Mouse (Mus musculus): ENCODE data around the gene Pax6.

Gene Pax6

GRCm38 (mm10) chr2:105668271-105669270 lies at the start of gene Pax6:
Gene Pax6 (plus strand): TSS chr2:105668900.
- DNase-seq (ENCODE audit: low read depth in 1 of 2, low spot score in 2 of 2), result no peak

GRCm38 (mm10) chr2:105648933-105649332 lies 19.8 kb upstream of the Pax6 start:
- no peak for DNase-seq (ENCODE audit: low read depth in 1 of 2, low spot score in 2 of 2)

GRCm38 (mm10) chr2:105656456-105656855 lies 12.2 kb upstream of the Pax6 start:
- no peak for DNase-seq (ENCODE audit: low read depth in 1 of 2, low spot score in 2 of 2)

- no peak for DNase-seq (ENCODE audit: low read depth in 1 of 2, low spot score in 2 of 2)
These were observed 9.3 kb upstream of the Pax6 start for GRCm38 (mm10) chr2:105659350-105659749.

GRCm38 (mm10) chr2:105659926-105660873 lies 8.5 kb upstream of the Pax6 start:
- no peak for DNase-seq (ENCODE audit: low read depth in 1 of 2, low spot score in 2 of 2)

- no peak for DNase-seq (ENCODE audit: low read depth in 1 of 2, low spot score in 2 of 2)
These were observed 7.7 kb upstream of the Pax6 start for GRCm38 (mm10) chr2:105660874-105661622.

GRCm38 (mm10) chr2:105661623-105662066 lies 7.1 kb upstream of the Pax6 start:
- DNase-seq (ENCODE audit: low read depth in 1 of 2, low spot score in 2 of 2), result no peak

- DNase-seq (ENCODE audit: low read depth in 1 of 2, low spot score in 2 of 2), result no peak
These were observed 6.6 kb upstream of the Pax6 start for GRCm38 (mm10) chr2:105662121-105662520.

- DNase-seq (ENCODE audit: low read depth in 1 of 2, low spot score in 2 of 2), result no peak
These were observed 6.1 kb upstream of the Pax6 start for GRCm38 (mm10) chr2:105662606-105663005.

GRCm38 (mm10) chr2:105663101-105663511 lies 5.6 kb upstream of the Pax6 start:
- DNase-seq (ENCODE audit: low read depth in 1 of 2, low spot score in 2 of 2), result no peak

GRCm38 (mm10) chr2:105664996-105665395 lies 3.7 kb upstream of the Pax6 start:
- no peak for DNase-seq (ENCODE audit: low read depth in 1 of 2, low spot score in 2 of 2)

- no peak for DNase-seq (ENCODE audit: low read depth in 1 of 2, low spot score in 2 of 2)
These were observed 3.0 kb upstream of the Pax6 start for GRCm38 (mm10) chr2:105665491-105666250.

- no peak for DNase-seq (ENCODE audit: low read depth in 1 of 2, low spot score in 2 of 2)
These were observed 2.4 kb upstream of the Pax6 start for GRCm38 (mm10) chr2:105666331-105666730.

GRCm38 (mm10) chr2:105666763-105667625 lies 1.7 kb upstream of the Pax6 start:
- no peak for DNase-seq (ENCODE audit: low read depth in 1 of 2, low spot score in 2 of 2)

- DNase-seq (ENCODE audit: low read depth in 1 of 2, low spot score in 2 of 2), result no peak
These were observed 1.1 kb upstream of the Pax6 start for GRCm38 (mm10) chr2:105667626-105667950.

GRCm38 (mm10) chr2:105669371-105669861 lies 716 bp downstream of the Pax6 start:
- DNase-seq (ENCODE audit: low read depth in 1 of 2, low spot score in 2 of 2), result no peak

- DNase-seq (ENCODE audit: low read depth in 1 of 2, low spot score in 2 of 2), result no peak
These were observed 1.4 kb downstream of the Pax6 start for GRCm38 (mm10) chr2:105669881-105670730.

GRCm38 (mm10) chr2:105670731-105671095 lies 2.0 kb downstream of the Pax6 start:
- DNase-seq (ENCODE audit: low read depth in 1 of 2, low spot score in 2 of 2), result no peak

All from monocyte, adult 2 months (primary cell).